Mouse (Mus musculus) embryonic facial prominence, embryonic 10.5 days (tissue): ENCODE data around the gene Olfr1180. TPM values are rescaled to one million over a fixed set of nuclear protein-coding genes. Genes with fewer than 3 reads are reported as not detected.
"Not testable (repeated sequence)": the region's sequence is repeated elsewhere in the genome, so short reads cannot be mapped to it uniquely, and the experiment has no call there.

Source experiments
- DNase-seq: peaks from one replicate; pipeline ENCODE4 v3.0.0-alpha.2; 2017; ENCODE audit warnings: low spot score
- H3K27ac ChIP-seq: fragments of 300-500 bp; sonication (generic); replicated peaks from 2 replicates; pipeline ENCODE4 v1.5.1; 2016; ENCODE audit warnings: mild to moderate bottlenecking
- H3K27me3 ChIP-seq: fragments of 300-500 bp; sonication (generic); replicated peaks from 2 replicates; pipeline ENCODE4 v1.6.1; 2016; ENCODE audit warnings: low read depth, mild to moderate bottlenecking; ENCODE audit not compliant: poor library complexity, severe bottlenecking
- H3K36me3 ChIP-seq: fragments of 300-500 bp; sonication (generic); replicated peaks from 2 replicates; pipeline ENCODE4 v1.6.1; 2016; ENCODE audit warnings: mild to moderate bottlenecking, moderate library complexity
- H3K4me1 ChIP-seq: fragments of 300-500 bp; sonication (generic); 2 replicates; pipeline ENCODE4 v1.6.1; 2016
- H3K4me3 ChIP-seq: fragments of 300-500 bp; sonication (generic); 2 replicates; pipeline ENCODE4 v1.5.1; 2016; ENCODE audit warnings: mild to moderate bottlenecking, moderate library complexity
- H3K9me3 ChIP-seq: fragments of 300-500 bp; sonication (generic); 2 replicates; pipeline ENCODE4 v1.6.1; 2016; ENCODE audit warnings: mild to moderate bottlenecking
- WGBS: fragments of 180-500 bp; shearing (Covaris S2); methylation state at CpG from one replicate; pipeline ENCODE4 v1.1.7; 2016; 5-methylcytosine and 5-hydroxymethylcytosine counted together
- polyA plus RNA-seq: library from polyadenylated mRNA; unstranded; fragments of >200 nt; fragmentation: Nextera tagmentation; extraction: Ambion mirVana; gene quantifications from 2 replicates; pipeline ENCODE4 v1.2.1, GENCODE M21; 2016

The Olfr1180 gene
- polyA plus RNA-seq, result not detected in 2 replicates

GRCm38 (mm10) chr2:88419051-88419450 is at the start of gene Olfr1180:
Gene Olfr1180 (minus strand): TSS chr2:88419151.
- DNase-seq, result no peak
- Histone ChIP-seq H3K9me3 (no peaks in the 10 kb centered on the region), H3K27ac (no peak within 1 kb of the TSS), H3K4me1 (no peaks in the 10 kb centered on the region), H3K27me3 (no peaks in the 10 kb centered on the region), H3K36me3 (no peaks in the 10 kb centered on the region), H3K4me3 (no peak within 1 kb of the TSS)
- 87% methylated on average over 2 of the region's 2 CpGs for whole genome bisulfite sequencing

GRCm38 (mm10) chr2:88454567-88454966 is 35.6 kb upstream of the Olfr1180 start, which contains the start of gene Olfr1183:
Gene Olfr1183 (plus strand): TSS chr2:88454867.
- H3K36me3 ChIP-seq, H3K4me3 ChIP-seq, H3K9me3 ChIP-seq, H3K27ac ChIP-seq, H3K4me1 ChIP-seq, H3K27me3 ChIP-seq, DNase-seq: not testable (repeated sequence)
- WGBS, result 77% methylated on average over 1 of the region's 1 CpGs

GRCm38 (mm10) chr2:88449031-88449430 is 30.1 kb upstream of the Olfr1180 start, which contains the start of gene Gm13757:
Gene Gm13757 (minus strand): TSS chr2:88449131.
- no peaks in the 10 kb centered on the region for H3K27me3 ChIP-seq
- H3K4me1 ChIP-seq, result no peaks in the 10 kb centered on the region
- no peak within 1 kb of the TSS for H3K27ac ChIP-seq
- no peaks in the 10 kb centered on the region for H3K36me3 ChIP-seq
- H3K4me3 ChIP-seq, result no peak within 1 kb of the TSS
- 98% methylated on average over 1 of the region's 1 CpGs for WGBS
- no peaks in the 10 kb centered on the region for H3K9me3 ChIP-seq
- no peak for DNase-seq

- no peak within 1 kb of the TSS for H3K4me3 ChIP-seq
Observed at GRCm38 (mm10) chr2:88426071-88426470, 7.1 kb upstream of the Olfr1180 start, which contains the start of gene Olfr1181. Gene Olfr1181 (minus strand): TSS chr2:88426171.

GRCm38 (mm10) chr2:88406353-88406752 is 12.6 kb downstream of the Olfr1180 start, which contains the start of gene Olfr1179:
Gene Olfr1179 (minus strand): TSS chr2:88406453.
- no peak within 1 kb of the TSS for H3K4me3 ChIP-seq
- no peak within 1 kb of the TSS for H3K27ac ChIP-seq
- no peaks in the 10 kb centered on the region for H3K9me3 ChIP-seq
- no peaks in the 10 kb centered on the region for H3K4me1 ChIP-seq
- no peak for DNase-seq
- no peaks in the 10 kb centered on the region for H3K36me3 ChIP-seq
- no peaks in the 10 kb centered on the region for H3K27me3 ChIP-seq
- 83% methylated on average over 3 of the region's 3 CpGs for WGBS

More at GRCm38 (mm10) chr2:88426071-88426470, 7.1 kb upstream of the Olfr1180 start, which contains the start of gene Olfr1181:
- H3K27me3 ChIP-seq, result no peaks in the 10 kb centered on the region
- DNase-seq, result no peak
- H3K4me1 ChIP-seq, result no peaks in the 10 kb centered on the region
- H3K27ac ChIP-seq, result no peak within 1 kb of the TSS
- H3K36me3 ChIP-seq, result no peaks in the 10 kb centered on the region
- WGBS, result 89% methylated on average over 1 of the region's 1 CpGs
- no peaks in the 10 kb centered on the region for H3K9me3 ChIP-seq

DNA sequence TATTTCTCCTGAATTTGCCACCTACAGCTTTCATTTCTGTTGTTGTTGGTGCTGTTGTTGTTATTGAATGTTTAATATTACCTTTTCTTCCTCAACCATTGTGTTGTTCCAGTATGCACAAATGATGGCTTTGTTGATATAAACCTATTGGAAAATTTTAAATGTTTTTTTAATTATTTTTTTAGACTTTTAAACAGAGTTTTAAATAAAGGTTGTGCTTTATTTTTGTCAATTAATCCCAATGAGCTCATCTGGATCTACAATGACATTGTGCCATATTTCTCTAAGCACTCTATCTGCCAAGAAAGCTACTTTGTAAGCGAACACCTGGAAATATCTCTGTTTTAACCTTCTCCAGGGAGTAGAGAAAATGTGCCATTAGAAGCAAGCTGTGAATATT is 32.2 kb downstream of the Olfr1180 start, which contains the start of gene Olfr1178:
TSS of gene Olfr1178 (plus strand) at position 301 of the 400 bp plus-strand sequence.
- WGBS, result 88% methylated on average over 1 of the region's 1 CpGs
- Histone ChIP-seq H3K36me3 (no peaks in the 10 kb centered on the region), H3K27ac (no peak within 1 kb of the TSS), H3K9me3 (no peaks in the 10 kb centered on the region), H3K4me1 (no peaks in the 10 kb centered on the region), H3K27me3 (no peaks in the 10 kb centered on the region), H3K4me3 (no peak within 1 kb of the TSS)
- DNase-seq, result no peak

Other genes starting within 250 kb of the Olfr1180 start
- not detected in 2 replicates for gene Olfr1168, start 237.3 kb downstream of the Olfr1180 start, polyA plus RNA-seq
- gene Olfr1170, start 190.8 kb downstream of the Olfr1180 start, polyA plus RNA-seq, result not detected in 2 replicates
- gene Olfr1173, start 139.3 kb downstream of the Olfr1180 start, polyA plus RNA-seq, result not detected in 2 replicates
- gene Olfr1174-ps, start 104.0 kb downstream of the Olfr1180 start, polyA plus RNA-seq, result not detected in 2 replicates
- gene Olfr1175-ps, start 91.9 kb downstream of the Olfr1180 start, polyA plus RNA-seq, result not detected in 2 replicates
- gene Olfr1176, start 82.4 kb downstream of the Olfr1180 start, polyA plus RNA-seq, result not detected in 2 replicates
- gene Olfr1177-ps, start 72.7 kb downstream of the Olfr1180 start, polyA plus RNA-seq, result not detected in 2 replicates
- not detected in 2 replicates for gene Olfr1178, start 32.1 kb downstream of the Olfr1180 start, polyA plus RNA-seq
- gene Olfr1179, start 12.7 kb downstream of the Olfr1180 start, polyA plus RNA-seq, result not detected in 2 replicates
- gene Olfr1181, start 7.0 kb upstream of the Olfr1180 start, polyA plus RNA-seq, result not detected in 2 replicates
- gene Gm13757, start 30.0 kb upstream of the Olfr1180 start, polyA plus RNA-seq, result not detected in 2 replicates
- not detected in 2 replicates for gene Olfr1183, start 35.7 kb upstream of the Olfr1180 start, polyA plus RNA-seq
- gene Olfr1184, start 64.4 kb upstream of the Olfr1180 start, polyA plus RNA-seq, result not detected in 2 replicates
- not detected in 2 replicates for gene Olfr1185-ps1, start 74.2 kb upstream of the Olfr1180 start, polyA plus RNA-seq
- not detected in 2 replicates for gene Olfr1186, start 99.4 kb upstream of the Olfr1180 start, polyA plus RNA-seq
- gene Olfr1188, start 137.8 kb upstream of the Olfr1180 start, polyA plus RNA-seq, result not detected in 2 replicates
- gene Olfr1189, start 167.3 kb upstream of the Olfr1180 start, polyA plus RNA-seq, result not detected in 2 replicates
- not detected in 2 replicates for gene Olfr1191-ps1, start 221.4 kb upstream of the Olfr1180 start, polyA plus RNA-seq
- gene Olfr1192-ps1, start 229.4 kb upstream of the Olfr1180 start, polyA plus RNA-seq, result not detected in 2 replicates